Mouse (Mus musculus): Measurements from ENCODE around the gene March7. TPM values are rescaled to one million over a fixed set of nuclear protein-coding genes. Genes with fewer than 3 reads are reported as not detected.

March7 gene
- polyA plus RNA-seq (2015; fragmentation: Nextera tagmentation; extraction: Ambion mirVana): 71.5 and 72.6 TPM in 2 replicates

DNA sequence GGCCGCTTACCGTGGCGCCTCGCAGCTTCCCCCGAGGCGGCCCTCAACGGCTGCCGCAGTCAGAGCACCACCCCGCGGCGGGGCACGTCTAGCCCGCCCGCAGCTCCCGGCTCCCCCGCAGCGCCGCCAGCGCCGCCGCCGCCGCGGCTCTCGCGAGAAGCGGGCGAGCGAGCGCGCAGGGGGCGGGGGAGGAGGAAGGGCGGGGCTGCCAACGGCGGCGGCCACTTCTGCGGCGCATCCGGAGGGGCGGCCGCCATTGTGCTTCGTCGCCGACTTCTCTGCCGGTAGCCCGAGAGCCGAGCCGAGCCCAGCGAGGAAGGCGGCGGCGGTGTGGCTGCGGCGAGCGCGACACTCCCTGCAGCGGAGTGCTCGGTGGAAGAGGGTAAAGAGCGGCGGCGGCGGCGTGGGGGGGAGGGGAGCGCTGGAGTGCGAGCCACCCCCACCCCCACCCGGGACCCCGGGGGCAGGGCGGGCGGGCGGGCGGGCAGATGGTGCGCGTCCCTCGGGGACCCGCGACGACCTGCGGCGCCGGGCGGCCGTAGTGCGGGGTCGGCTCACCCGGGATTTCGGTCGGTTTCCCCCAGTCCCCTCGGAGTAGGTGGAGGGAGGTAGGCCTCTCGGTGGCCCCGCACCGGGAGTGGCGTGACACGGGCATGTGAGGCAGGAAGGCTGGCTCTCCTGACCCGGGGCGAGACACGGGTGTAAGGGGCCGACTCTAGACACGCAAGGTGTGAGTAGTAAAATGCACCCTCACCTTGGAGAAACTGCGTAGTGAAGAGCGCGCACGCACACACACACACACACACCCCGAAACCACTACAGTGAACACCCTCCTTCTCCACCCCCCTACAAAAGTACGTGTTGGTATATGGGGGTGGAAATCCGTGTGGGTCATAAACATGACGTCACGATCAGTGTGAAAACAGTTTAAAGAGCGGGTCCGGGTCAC lies at the start of gene March7, which contains the start of gene Baz2b:
TSS of gene March7 (plus strand) at position 185 of the 949 bp plus-strand sequence.
TSS of gene Baz2b (minus strand) at position 137 of the 949 bp plus-strand sequence.
- Histone ChIP-seq H3K4me3 (replicated peaks) (peak within 1 kb of the TSS; percentile 92), H3K4me1 (peaks cover 34% of the 10 kb centered on the region), H3K36me3 (peaks cover 33% of the 10 kb centered on the region), H3K27me3 (no peaks in the 10 kb centered on the region), H3K4me2 (peak within 1 kb of the TSS; percentile 70), H3K9ac (peak within 1 kb of the TSS; percentile 93), H3K27ac (peak within 1 kb of the TSS; percentile 91), H3K9me3 (replicated peaks) (no peaks in the 10 kb centered on the region)
- WGBS: under 1% methylated on average over 78 of the region's 109 CpGs
- peak; percentile 93 for ATAC-seq (replicated peaks; ENCODE audit: low FRiP score)

DNA sequence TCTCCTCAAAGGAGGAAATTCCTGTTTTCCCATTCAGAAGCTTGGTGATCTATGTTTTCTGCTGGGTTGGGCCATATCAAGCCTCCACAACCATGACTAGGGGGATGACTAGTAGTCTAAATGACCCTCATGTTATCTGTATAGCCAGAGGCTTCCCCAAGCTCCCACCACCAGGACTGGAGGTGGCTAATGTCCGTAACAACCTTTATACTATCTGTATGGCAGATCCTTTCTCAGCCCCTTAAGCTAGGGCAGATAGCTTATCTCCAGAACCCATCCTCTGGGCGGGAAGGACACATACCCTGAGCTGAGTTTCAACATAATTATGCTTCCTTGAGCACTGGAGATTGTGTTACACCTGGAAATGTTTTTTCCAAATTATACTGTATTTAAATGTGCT lies 45.9 kb upstream of the March7 start:
- H3K9me3 ChIP-seq (replicated peaks): no peaks in the 10 kb centered on the region
- H3K27me3 ChIP-seq: no peaks in the 10 kb centered on the region
- 66% methylated on average over 2 of the region's 2 CpGs for WGBS
- H3K4me2 ChIP-seq: no peak overlapping the region
- H3K27ac ChIP-seq: no peak overlapping the region
- ATAC-seq (replicated peaks; ENCODE audit: low FRiP score): no peak
- no peak overlapping the region for H3K4me3 ChIP-seq (replicated peaks)
- no peak overlapping the region for H3K9ac ChIP-seq
- no peaks in the 10 kb centered on the region for H3K36me3 ChIP-seq
- no peaks in the 10 kb centered on the region for H3K4me1 ChIP-seq

DNA sequence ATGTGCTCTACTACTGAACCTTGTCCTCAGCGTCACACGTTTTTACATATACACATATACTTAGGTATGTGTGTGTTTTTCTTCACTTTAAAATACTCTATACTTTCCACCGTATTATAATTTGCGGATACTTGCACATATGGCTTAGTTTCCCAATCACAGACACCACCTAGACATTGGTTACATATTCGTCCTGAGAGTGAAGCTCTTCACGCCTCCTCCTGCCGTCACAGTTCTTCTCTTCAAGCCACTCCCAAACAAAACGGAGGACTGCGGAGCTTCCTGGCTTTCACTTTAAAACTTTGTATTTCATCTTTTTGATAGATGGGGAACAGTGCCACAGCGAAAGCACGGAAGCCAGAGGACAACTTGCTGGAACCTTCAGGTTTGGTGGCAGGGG lies 44.0 kb upstream of the March7 start:
- Histone ChIP-seq H3K4me2 (no peak overlapping the region), H3K4me3 (replicated peaks) (no peak overlapping the region), H3K9ac (no peak overlapping the region), H3K36me3 (no peaks in the 10 kb centered on the region), H3K9me3 (replicated peaks) (no peaks in the 10 kb centered on the region), H3K27me3 (no peaks in the 10 kb centered on the region), H3K27ac (no peak overlapping the region), H3K4me1 (no peaks in the 10 kb centered on the region)
- no peak for ATAC-seq (replicated peaks; ENCODE audit: low FRiP score)
- 91% methylated on average over 11 of the region's 11 CpGs for WGBS

DNA sequence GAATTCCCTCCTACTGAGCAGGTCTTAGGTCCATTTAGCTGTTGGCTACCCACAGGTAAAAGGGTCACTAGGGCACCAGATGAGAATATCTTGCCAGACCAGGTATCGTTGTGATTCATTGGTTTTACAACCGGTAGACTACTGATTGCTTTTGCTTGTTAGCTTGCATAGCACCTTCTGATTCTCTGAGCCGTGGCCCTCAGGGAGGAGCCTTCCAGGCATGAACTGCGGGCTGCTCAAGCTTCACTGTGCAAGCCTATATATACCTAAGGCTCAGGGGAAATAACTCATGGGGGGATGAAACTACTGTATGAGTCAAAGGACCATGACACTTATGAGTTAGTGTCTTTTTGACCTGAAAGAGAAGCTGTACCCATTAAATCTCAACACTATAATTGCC lies 42.8 kb upstream of the March7 start:
- no peaks in the 10 kb centered on the region for H3K9me3 ChIP-seq (replicated peaks)
- peaks cover 3% of the 10 kb centered on the region; the same call in 1 of the 2 replicates for H3K4me1 ChIP-seq
- no peaks in the 10 kb centered on the region for H3K36me3 ChIP-seq
- no peaks in the 10 kb centered on the region for H3K27me3 ChIP-seq
- no peak overlapping the region for H3K9ac ChIP-seq
- WGBS: 66% methylated on average over 4 of the region's 4 CpGs
- H3K4me2 ChIP-seq: no peak overlapping the region
- no peak overlapping the region for H3K4me3 ChIP-seq (replicated peaks)
- no peak for ATAC-seq (replicated peaks; ENCODE audit: low FRiP score)
- H3K27ac ChIP-seq: no peak overlapping the region

DNA sequence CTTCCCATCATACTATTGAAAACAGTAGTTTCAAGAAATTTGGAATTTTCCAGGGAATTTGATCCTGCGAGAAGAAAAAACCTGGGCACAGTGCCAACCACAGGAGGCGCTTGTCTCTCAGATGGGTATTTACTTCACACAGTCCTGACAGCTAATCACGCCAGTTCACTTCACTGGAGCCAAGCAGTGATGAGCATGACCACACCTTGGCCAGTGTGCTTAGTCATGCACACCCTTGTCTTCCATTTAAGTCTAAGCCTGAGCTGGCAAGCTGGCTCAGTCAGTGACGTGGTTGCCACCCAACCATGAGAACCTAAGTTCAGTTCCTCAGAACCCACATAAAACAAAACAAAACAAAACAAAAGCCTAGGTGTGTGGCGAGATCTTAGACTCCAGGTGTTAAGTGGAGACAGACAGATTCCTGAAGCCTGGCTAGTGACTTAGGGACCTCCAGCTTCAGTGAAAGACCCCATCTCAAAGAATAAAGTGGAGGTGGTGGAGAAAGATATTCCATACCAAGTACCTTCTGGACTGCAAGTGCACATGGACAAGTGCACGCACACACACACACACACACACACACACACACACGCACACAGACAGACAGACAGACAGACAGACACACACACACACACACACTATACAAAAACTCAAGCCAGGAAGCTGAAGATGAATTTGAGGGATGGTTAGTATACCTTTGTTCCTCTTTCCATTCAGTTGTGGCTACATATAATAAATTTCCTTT lies 37.7 kb upstream of the March7 start:
- Histone ChIP-seq H3K4me3 (replicated peaks) (no peak overlapping the region), H3K9ac (no peak overlapping the region), H3K4me2 (no peak overlapping the region), H3K27me3 (no peaks in the 10 kb centered on the region), H3K4me1 (peaks cover 3% of the 10 kb centered on the region; the same call in 1 of the 2 replicates), H3K27ac (no peak overlapping the region), H3K9me3 (replicated peaks) (no peaks in the 10 kb centered on the region), H3K36me3 (no peaks in the 10 kb centered on the region)
- 0 out of 2 replicates have a peak, but pooled peaks have one; percentile 52 for ATAC-seq (replicated peaks; ENCODE audit: low FRiP score)
- 67% methylated on average over 7 of the region's 7 CpGs for WGBS

DNA sequence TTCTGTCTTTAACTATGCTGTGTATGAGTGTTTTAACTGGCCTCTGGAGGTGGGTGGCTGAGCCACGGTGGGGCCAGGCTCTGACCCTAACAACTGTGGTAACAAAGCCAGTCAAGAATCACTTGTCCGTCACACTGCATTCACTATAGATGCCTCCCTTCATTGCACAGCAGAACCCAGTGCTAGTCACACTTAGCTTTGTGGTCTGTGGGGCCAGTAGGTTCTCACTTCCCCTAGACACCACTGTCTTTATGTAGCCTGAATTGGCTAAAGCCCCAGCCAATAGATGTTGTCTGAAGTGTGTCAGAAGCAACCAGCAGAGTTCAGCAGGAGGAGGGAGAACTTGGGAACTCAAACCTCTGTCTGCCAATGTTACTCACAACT lies 37.2 kb upstream of the March7 start:
- H3K36me3 ChIP-seq: no peaks in the 10 kb centered on the region
- peaks cover 3% of the 10 kb centered on the region; the same call in 1 of the 2 replicates for H3K4me1 ChIP-seq
- no peak overlapping the region for H3K4me2 ChIP-seq
- 63% methylated on average over 2 of the region's 2 CpGs for WGBS
- H3K9me3 ChIP-seq (replicated peaks): no peaks in the 10 kb centered on the region
- no peak for ATAC-seq (replicated peaks; ENCODE audit: low FRiP score)
- H3K9ac ChIP-seq: no peak overlapping the region
- H3K27ac ChIP-seq: no peak overlapping the region
- H3K27me3 ChIP-seq: no peaks in the 10 kb centered on the region
- no peak overlapping the region for H3K4me3 ChIP-seq (replicated peaks)

DNA sequence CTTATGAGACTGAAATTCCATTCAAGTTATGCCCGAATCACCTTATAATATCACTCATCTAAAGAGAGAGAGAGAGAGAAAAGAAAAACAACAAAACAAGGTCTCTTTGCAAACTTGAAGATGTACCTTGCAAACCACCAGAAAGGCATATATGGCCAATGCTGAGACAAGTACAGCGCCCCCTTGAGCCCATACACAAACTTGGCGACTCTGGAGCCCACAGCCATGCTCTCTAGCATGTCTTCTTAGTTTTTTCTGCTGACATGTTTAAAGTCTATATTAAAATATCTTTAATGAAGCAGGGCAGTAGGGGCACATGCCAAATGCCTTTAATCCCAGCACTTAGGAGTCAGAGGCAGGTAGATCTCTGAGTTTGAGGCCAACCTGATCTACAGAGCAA lies 36.5 kb upstream of the March7 start:
- no peaks in the 10 kb centered on the region for H3K27me3 ChIP-seq

DNA sequence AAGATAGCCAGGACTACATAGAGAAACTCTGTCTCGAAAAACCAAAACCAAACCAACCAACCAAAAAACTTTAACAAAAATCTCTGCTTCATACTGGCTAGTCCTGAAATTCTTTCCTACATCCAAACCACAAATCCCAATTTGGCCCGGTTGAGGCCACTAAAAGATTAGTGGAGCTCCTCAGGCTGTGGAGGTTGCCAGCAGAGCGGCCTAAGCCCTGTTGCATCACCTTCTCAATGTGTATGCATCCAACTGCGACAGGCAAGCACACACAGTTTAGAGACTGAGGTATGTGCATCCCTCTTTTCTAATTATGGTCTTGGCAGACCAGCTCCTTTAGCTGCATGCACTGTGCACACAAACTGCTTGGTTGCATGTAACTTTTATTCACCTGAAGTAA lies 36.1 kb upstream of the March7 start:
- WGBS: 87% methylated on average over 4 of the region's 4 CpGs
- ATAC-seq (replicated peaks; ENCODE audit: low FRiP score): no peak

More for the DNA sequence above, 36.5 kb upstream of the March7 start:
- Histone ChIP-seq H3K4me2 (no peak overlapping the region), H3K4me3 (replicated peaks) (no peak overlapping the region), H3K27ac (no peak overlapping the region), H3K36me3 (no peaks in the 10 kb centered on the region), H3K4me1 (peaks cover 3% of the 10 kb centered on the region; the same call in 1 of the 2 replicates), H3K9ac (no peak overlapping the region), H3K9me3 (replicated peaks) (no peaks in the 10 kb centered on the region)
- no peak for ATAC-seq (replicated peaks; ENCODE audit: low FRiP score)
- WGBS: 61% methylated on average over 3 of the region's 3 CpGs

DNA sequence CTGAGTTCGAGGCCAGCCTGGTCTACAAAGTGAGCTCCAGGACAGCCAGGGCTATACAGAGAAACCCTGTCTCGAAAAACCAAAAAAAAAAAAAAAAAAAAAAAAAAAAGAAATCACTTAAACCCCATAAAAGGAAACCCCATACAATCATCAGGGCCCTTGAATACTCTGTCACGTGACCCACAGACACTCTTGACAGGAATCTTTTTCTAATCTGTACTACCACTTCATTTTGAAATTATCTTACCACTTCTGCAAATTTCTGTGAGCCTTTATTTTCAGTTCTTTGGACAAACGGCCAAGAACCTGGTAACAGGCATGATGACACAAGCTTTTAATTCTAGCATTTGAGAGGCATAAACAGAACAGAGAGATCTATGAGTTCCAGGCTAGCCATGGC lies 34.6 kb upstream of the March7 start:
- Histone ChIP-seq H3K4me1 (peaks cover 3% of the 10 kb centered on the region; the same call in 1 of the 2 replicates), H3K9me3 (replicated peaks) (no peaks in the 10 kb centered on the region), H3K4me3 (replicated peaks) (no peak overlapping the region), H3K9ac (no peak overlapping the region), H3K4me2 (no peak overlapping the region), H3K36me3 (no peaks in the 10 kb centered on the region), H3K27ac (no peak overlapping the region), H3K27me3 (no peaks in the 10 kb centered on the region)
- ATAC-seq (replicated peaks; ENCODE audit: low FRiP score): no peak
- WGBS: 90% methylated on average over 3 of the region's 4 CpGs

More for the DNA sequence above, 36.1 kb upstream of the March7 start:
- H3K4me3 ChIP-seq (replicated peaks): no peak overlapping the region
- no peaks in the 10 kb centered on the region for H3K9me3 ChIP-seq (replicated peaks)
- H3K4me1 ChIP-seq: peaks cover 3% of the 10 kb centered on the region; the same call in 1 of the 2 replicates
- H3K27ac ChIP-seq: no peak overlapping the region
- H3K27me3 ChIP-seq: no peaks in the 10 kb centered on the region
- H3K4me2 ChIP-seq: no peak overlapping the region
- no peak overlapping the region for H3K9ac ChIP-seq
- no peaks in the 10 kb centered on the region for H3K36me3 ChIP-seq

DNA sequence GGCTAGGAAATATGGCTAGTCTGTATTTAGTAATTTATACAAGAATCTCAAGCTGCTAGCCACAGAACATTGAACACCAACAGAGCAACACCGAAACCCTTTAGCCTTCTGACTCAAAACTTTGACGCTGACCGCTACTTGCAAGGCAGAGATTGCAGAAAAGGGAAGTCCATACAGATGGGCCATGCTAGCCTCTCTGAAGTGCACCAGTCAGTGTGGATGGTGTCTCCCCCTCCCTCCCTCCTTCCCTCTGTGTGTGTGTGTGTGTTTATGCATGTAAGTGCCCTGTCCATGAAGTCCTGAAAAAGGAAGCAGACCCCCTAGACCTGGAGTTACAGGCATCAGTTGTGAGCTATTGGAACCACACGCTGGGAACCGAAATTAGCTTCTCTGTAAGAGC lies 33.6 kb upstream of the March7 start:
- H3K4me2 ChIP-seq: no peak overlapping the region
- H3K4me3 ChIP-seq (replicated peaks): no peak overlapping the region
- peaks cover 3% of the 10 kb centered on the region; the same call in 1 of the 2 replicates for H3K4me1 ChIP-seq
- H3K9ac ChIP-seq: no peak overlapping the region
- H3K27ac ChIP-seq: no peak overlapping the region
- no peaks in the 10 kb centered on the region for H3K9me3 ChIP-seq (replicated peaks)
- H3K27me3 ChIP-seq: no peaks in the 10 kb centered on the region
- WGBS: 91% methylated on average over 5 of the region's 5 CpGs
- no peaks in the 10 kb centered on the region for H3K36me3 ChIP-seq
- ATAC-seq (replicated peaks; ENCODE audit: low FRiP score): no peak

DNA sequence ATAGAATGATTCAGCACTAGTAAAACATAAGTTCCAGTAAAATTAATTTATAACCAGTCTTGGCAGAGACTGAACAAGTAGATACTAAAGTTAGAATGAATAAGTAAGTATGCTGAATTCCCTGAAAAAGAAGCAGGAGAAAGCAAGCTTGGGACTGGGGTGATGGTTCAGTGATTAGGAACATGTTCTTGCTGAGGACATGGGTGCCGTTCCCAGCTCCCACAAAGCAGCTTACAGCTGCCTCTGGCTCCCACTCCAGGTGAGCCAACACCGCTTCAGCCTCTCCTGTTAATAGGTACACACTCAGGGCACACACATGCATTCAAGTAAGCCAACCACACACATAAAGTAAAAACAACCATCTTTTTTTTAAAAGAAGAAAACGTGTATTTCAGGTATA lies 32.2 kb upstream of the March7 start:
- WGBS: 77% methylated on average over 3 of the region's 3 CpGs
- no peak overlapping the region for H3K4me3 ChIP-seq (replicated peaks)
- H3K36me3 ChIP-seq: no peaks in the 10 kb centered on the region
- ATAC-seq (replicated peaks; ENCODE audit: low FRiP score): no peak
- no peaks in the 10 kb centered on the region for H3K27me3 ChIP-seq
- H3K9me3 ChIP-seq (replicated peaks): no peaks in the 10 kb centered on the region
- H3K27ac ChIP-seq: no peak overlapping the region
- no peak overlapping the region for H3K9ac ChIP-seq
- no peaks in the 10 kb centered on the region for H3K4me1 ChIP-seq
- H3K4me2 ChIP-seq: no peak overlapping the region

DNA sequence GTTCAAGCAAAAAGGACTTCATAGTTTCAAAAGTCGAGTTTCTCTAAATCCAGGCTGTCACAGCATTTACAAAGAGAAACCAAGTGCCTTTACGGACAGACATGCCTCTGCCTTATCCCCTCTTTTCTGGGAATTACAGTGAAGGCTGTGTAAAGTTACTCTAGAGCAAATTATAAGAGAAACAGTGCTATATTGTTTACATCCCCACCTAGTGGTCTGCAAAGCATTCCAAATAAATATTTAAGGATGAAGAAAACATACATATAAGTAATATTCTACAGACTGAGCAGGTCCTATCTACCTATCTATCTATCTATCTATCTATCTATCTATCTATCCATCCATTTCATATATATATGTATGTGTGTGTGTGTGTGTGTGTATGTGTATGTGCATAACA lies 28.0 kb upstream of the March7 start:
- no peak overlapping the region for H3K4me3 ChIP-seq (replicated peaks)
- no peak for ATAC-seq (replicated peaks; ENCODE audit: low FRiP score)
- H3K36me3 ChIP-seq: no peaks in the 10 kb centered on the region
- H3K4me2 ChIP-seq: no peak overlapping the region
- WGBS: 61% methylated on average over 2 of the region's 2 CpGs
- no peaks in the 10 kb centered on the region for H3K27me3 ChIP-seq
- H3K4me1 ChIP-seq: no peaks in the 10 kb centered on the region
- H3K27ac ChIP-seq: no peak overlapping the region
- H3K9ac ChIP-seq: no peak overlapping the region
- no peaks in the 10 kb centered on the region for H3K9me3 ChIP-seq (replicated peaks)

All from kidney, embryonic 15.5 days (tissue).